Mouse (Mus musculus): ENCODE results near the gene Ccdc13.

The Ccdc13 gene

DNA sequence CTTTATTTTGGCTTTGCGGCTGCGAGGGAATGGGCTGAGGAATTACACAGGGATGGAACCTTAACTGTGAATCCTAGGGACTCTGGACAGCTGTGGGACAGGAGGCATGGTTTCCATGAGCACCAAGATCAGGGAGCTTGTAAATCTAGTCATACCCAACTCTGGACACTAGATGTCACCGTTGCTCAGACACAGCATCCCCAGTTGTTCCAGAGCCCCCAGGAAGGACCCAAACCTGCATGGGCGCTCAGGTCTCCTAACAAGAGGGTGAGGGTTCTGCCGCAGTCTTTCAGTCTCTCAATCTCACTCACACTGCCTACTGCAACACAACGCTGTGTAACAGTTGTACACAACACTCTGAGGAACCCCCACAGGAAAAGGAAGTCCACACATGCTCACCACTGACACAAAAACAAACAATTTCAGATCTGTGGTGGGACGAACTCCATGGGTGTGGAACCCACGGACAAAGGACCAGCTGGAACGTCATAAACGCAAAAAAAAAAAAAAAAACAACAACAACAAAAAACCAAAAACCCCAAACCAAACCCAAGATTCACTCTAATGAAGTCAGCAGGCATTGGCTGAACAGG lies 7.4 kb upstream of the Ccdc13 start:
- peak; percentile 53 for DNase-seq (ENCODE audit: low read depth, low spot score)

GRCm38 (mm10) chr9:121842914-121843313 lies 3.7 kb upstream of the Ccdc13 start:
- DNase-seq (ENCODE audit: low read depth, low spot score), result no peak

- no peak for DNase-seq (ENCODE audit: low read depth, low spot score)
Measured at GRCm38 (mm10) chr9:121839622-121839965, 333 bp upstream of the Ccdc13 start.

- DNase-seq (ENCODE audit: low read depth, low spot score), result no peak
Measured at GRCm38 (mm10) chr9:121838008-121838407, 1.3 kb downstream of the Ccdc13 start.

DNA sequence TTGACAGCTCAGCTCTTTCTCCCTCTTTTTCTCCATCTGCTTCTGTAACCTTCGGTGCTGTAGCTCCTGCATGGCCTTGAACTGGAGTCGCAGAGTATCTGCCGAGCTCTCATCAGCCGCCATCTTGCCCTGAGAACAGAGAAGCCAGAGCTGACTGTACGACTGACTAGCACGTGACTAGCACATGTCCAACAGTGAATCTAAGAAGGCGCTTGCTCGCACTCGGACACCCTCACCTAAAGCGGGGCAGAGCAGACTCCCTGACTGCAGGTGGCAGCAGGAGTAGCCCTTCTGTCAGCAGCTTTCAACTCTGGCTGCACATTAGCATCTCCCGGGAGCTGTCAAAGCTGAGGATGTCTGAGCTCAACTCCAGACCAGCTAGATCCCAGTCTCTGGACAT lies 5.4 kb downstream of the Ccdc13 start:
- DNase-seq (ENCODE audit: low read depth, low spot score), result no peak

GRCm38 (mm10) chr9:121830956-121831293 lies 8.3 kb downstream of the Ccdc13 start:
- peak; percentile 65 for DNase-seq (ENCODE audit: low read depth, low spot score)

- DNase-seq (ENCODE audit: low read depth, low spot score), result no peak
Measured at GRCm38 (mm10) chr9:121830243-121830955, 8.9 kb downstream of the Ccdc13 start.

DNA sequence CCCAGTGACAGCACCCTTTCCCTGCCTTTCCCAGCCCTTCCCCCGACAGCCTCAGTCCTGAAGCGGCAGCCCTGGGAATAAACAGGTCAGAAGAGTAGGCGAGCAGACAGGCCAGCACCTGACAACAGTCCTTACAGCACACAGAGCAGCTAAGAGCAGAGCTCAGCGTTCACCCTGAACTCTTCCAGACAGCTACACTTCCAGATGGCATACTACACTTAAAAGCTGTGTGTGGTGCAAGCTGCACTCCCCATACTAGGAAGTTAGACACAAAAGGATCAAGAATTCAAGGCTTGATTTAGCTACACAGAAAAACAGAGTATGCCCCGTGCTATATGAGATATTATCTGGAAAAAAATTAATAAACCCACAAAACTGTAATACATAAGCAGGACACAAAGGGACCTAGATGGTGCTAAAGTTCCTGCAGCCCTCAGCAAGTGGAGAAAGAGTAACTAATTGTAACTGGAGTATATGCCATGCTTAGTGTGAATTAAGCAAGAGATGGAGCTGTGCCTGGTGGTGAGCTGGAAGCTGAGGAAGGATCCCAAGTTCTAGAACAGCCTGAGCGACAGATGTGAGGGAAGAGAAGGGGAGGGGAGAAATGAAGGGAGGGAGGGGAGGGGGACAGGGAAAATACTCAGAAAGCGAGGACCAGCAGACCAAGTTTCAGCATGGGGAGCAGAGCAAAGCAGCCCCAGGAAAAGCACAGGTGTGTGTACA lies 9.8 kb downstream of the Ccdc13 start:
- no peak for DNase-seq (ENCODE audit: low read depth, low spot score)

GRCm38 (mm10) chr9:121828314-121828713 lies 10.9 kb downstream of the Ccdc13 start:
- DNase-seq (ENCODE audit: low read depth, low spot score), result no peak

- no peak for DNase-seq (ENCODE audit: low read depth, low spot score)
Measured at GRCm38 (mm10) chr9:121826356-121826755, 12.9 kb downstream of the Ccdc13 start.

- DNase-seq (ENCODE audit: low read depth, low spot score), result peak; percentile 61
Measured at GRCm38 (mm10) chr9:121823991-121824390, 15.3 kb downstream of the Ccdc13 start.

- DNase-seq (ENCODE audit: low read depth, low spot score), result no peak
Measured at GRCm38 (mm10) chr9:121823051-121823450, 16.2 kb downstream of the Ccdc13 start.

DNA sequence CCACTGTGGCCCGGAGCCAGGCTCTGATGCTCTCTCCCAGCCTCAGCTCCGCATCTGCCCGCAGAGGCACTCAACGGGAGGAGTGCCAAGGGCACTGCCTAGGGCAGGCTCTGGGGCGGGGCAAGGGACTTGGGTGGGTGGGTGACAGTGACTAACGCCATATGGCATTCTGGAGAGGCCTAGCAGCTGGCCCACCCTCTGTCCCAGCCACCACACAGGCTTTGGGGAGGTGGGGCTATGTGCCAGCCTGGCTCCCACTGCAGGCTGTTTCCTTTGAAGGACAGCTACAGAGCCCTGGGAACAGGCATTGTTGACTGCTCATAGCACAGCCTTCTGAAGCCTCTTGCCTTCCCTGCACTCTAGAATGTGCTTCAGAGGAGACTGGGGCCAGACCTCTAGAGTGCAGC lies 16.7 kb downstream of the Ccdc13 start:
- DNase-seq (ENCODE audit: low read depth, low spot score), result no peak

GRCm38 (mm10) chr9:121820765-121821164 lies 18.5 kb downstream of the Ccdc13 start:
- no peak for DNase-seq (ENCODE audit: low read depth, low spot score)

- no peak for DNase-seq (ENCODE audit: low read depth, low spot score)
Measured at GRCm38 (mm10) chr9:121819771-121820471, 19.3 kb downstream of the Ccdc13 start.

- no peak for DNase-seq (ENCODE audit: low read depth, low spot score)
Measured at GRCm38 (mm10) chr9:121819073-121819770, 20.0 kb downstream of the Ccdc13 start.

DNA sequence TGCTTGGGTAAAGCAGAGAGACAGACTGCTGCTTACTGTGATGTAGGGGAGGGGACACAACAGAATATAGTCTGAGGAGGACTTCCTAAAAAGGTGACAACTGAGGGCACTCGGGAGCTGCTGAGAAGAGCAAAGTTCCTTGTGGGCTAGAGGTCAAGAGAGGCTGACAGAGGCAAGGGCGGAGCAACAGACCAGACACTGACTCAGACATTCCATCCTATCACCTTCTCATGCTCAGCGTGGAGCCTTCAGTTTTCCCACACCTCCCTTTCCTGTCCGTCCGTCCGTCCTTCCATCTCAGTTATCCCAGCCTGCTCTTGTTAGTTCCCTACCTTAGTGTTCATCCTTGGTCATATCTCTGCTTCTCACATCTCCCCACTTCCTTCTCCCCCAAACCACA lies 24.1 kb downstream of the Ccdc13 start:
- no peak for DNase-seq (ENCODE audit: low read depth, low spot score)

DNA sequence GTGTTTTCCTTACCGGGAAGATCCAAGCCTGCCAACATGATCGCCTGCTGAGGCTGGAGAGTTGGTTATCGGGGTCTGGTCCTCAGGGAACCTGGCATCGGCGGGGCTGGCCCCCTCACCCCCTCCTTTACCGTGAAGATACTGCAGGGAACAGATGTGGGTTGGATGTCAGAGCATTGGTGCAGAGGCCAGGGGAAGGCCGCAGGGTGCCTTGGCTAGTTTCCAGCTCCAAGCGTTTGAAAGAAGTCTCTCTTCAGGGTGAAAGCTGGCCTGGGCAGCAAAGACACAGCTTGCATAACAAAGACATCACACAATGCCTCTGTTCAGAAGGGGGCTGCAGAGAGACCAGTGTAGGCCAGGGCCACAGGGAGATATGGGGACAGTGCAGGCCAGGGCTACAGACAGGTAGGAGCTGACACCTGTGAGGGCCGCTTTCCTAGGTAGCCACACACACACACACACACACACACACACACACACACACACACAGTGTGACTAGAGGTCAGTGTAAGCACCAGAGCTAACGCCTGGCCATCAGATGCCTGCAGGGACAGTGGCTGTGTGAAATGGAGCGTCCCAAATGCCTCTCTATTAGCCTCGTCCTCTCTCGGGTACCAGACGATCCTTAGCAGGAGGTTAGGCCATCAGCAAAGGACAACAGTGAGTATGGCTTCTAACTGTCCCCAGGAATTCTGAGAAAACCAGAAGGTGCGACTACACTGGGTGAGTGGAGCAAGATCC lies 29.0 kb downstream of the Ccdc13 start:
- no peak for DNase-seq (ENCODE audit: low read depth, low spot score)

GRCm38 (mm10) chr9:121808511-121808910 lies 30.8 kb downstream of the Ccdc13 start:
- DNase-seq (ENCODE audit: low read depth, low spot score), result no peak

DNA sequence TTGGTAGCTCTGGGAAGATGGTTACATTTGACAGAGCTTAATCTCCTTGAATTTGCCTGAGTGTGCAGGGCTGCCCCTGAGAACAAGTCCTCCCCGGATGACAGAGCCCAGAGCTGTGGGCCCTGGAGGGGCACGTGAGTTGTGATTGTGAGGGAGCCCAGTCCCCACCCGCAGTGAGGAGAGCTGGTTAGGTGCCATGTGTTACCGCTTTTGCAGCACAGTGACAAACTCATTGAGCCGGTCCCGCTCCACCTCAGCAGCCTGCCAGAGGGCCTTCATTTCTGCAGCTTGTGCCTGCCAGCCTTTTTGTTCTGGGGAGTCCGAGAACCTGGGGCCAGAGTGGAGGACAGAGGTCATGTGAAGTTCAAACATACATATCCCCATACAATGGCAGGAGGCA lies 31.3 kb downstream of the Ccdc13 start:
- no peak for DNase-seq (ENCODE audit: low read depth, low spot score)

DNA sequence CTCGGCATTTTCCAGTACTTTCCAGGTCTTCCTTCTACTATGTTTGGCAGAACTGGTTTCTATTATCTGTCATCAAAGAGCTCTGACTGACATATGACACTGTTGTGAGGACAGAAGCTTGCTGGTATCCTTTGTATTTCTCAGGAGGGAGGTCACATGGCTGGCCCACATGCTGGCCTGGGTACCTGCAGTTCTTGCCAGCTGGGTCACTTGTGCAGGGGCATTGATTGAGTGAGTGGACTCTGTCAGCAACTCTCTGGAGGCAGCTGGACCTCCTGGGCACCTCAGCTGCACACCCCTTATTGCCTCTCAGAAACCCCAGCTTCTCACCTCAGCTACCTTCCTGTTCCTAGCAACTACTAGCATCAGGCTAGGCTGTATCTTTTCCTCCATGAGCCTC lies 31.7 kb downstream of the Ccdc13 start:
- no peak for DNase-seq (ENCODE audit: low read depth, low spot score)
